Mouse (Mus musculus): ENCODE measurements around the gene Crygs. TPM values are rescaled to one million over a fixed set of nuclear protein-coding genes. Genes with fewer than 3 reads are reported as not detected.

Gene Crygs
- total and polyA plus RNA-seq, 3 experiments = not detected

- TF ChIP-seq POLR2A (IDR thresholded peaks at IDR 0.05; ENCODE audit: control insufficient read depth in 1 of 2, insufficient read depth in 1 of 2, low read depth in 1 of 2, low read length in 2 of 2, poor library complexity in 1 of 2) = peak; percentile 56 to 84
- peak; percentile 93 for TF ChIP-seq HCFC1 (IDR thresholded peaks at IDR 0.05; ENCODE audit: low read depth, low read length)
- no peak for TF ChIP-seq RAD21 (IDR thresholded peaks at IDR 0.05; ENCODE audit: low read depth, low read length)
- no peak for TF ChIP-seq GATA1 (IDR thresholded peaks at IDR 0.05; ENCODE audit: low read depth, low read length)
Measured at GRCm38 (mm10) chr16:22857431-22858113, 46.2 kb upstream of the Crygs start, which contains the start of the genes Tbccd1 and Dnajb11 (continued).

GRCm38 (mm10) chr16:22856773-22857172, 45.4 kb upstream of the Crygs start:
- peak; percentile 82 for DNase-seq (ENCODE audit: low read depth, low spot score)
- Histone ChIP-seq H3K27ac (ENCODE audit: control insufficient read depth, low read depth, low read length) (peak overlapping the region; percentile 99), H3K27me3 (ENCODE audit: control insufficient read depth in 1 of 2, insufficient read depth in 2 of 2, low read length in 2 of 2) (no peaks in the 10 kb centered on the region), H3K79me2 (ENCODE audit: control insufficient read depth, insufficient read depth, low read length, poor library complexity) (peaks cover 31% of the 10 kb centered on the region), H3K9me3 (replicated peaks; ENCODE audit: insufficient read depth, low read length) (no peaks in the 10 kb centered on the region), H3K4me3 (ENCODE audit: control insufficient read depth in 1 of 2, insufficient read depth in 1 of 2, low read depth in 2 of 2, low read length in 2 of 2) (peak overlapping the region; percentile 68 to 80), H3K4me1 (ENCODE audit: control insufficient read depth in 1 of 2, insufficient read depth in 2 of 2, low read length in 2 of 2) (peaks cover 16 to 20% of the 10 kb centered on the region in 2 experiments), H3K9ac (ENCODE audit: control insufficient read depth, low read depth, low read length, poor library complexity, severe bottlenecking) (peak overlapping the region; percentile 79), H3K36me3 (ENCODE audit: control insufficient read depth in 1 of 2, insufficient read depth in 2 of 2, low read length in 2 of 2) (peaks cover 7 to 32% of the 10 kb centered on the region in 2 experiments)
- TF ChIP-seq TAL1 (IDR thresholded peaks at IDR 0.05; ENCODE audit: low read length) (peak; percentile 40; the same call in 1 of the 2 replicates), MEF2A (IDR thresholded peaks at IDR 0.05; ENCODE audit: extremely low read depth, insufficient replicate concordance, low read depth, low read length, poor library complexity, severe bottlenecking) (0 out of 2 replicates have a peak, but pooled peaks have one; percentile 38), ETS1 (IDR thresholded peaks at IDR 0.05; ENCODE audit: low read depth, low read length) (peak; percentile 71), MYB (IDR thresholded peaks at IDR 0.05; ENCODE audit: low read depth, low read length) (0 out of 2 replicates have a peak, but pooled peaks have one; percentile 23), GATA1 (IDR thresholded peaks at IDR 0.05; ENCODE audit: low read depth, low read length) (peak; percentile 90), NRF1 (IDR thresholded peaks at IDR 0.05; ENCODE audit: insufficient read depth, low read depth, low read length, poor library complexity, severe bottlenecking) (no peak), JUND (IDR thresholded peaks at IDR 0.05; ENCODE audit: low read depth, low read length) (peak; percentile 57; the same call in 1 of the 2 replicates), ZC3H11A (IDR thresholded peaks at IDR 0.05; ENCODE audit: low read depth, low read length) (no peak), EP300 (IDR thresholded peaks at IDR 0.05; ENCODE audit: low read depth in 1 of 2, low read length in 2 of 2) (peak; percentile 72 to 84), TCF12 (IDR thresholded peaks at IDR 0.05; ENCODE audit: low read depth, low read length) (peak; percentile 83), ZMIZ1 (IDR thresholded peaks at IDR 0.05; ENCODE audit: low read depth, low read length) (no peak), BHLHE40 (IDR thresholded peaks at IDR 0.05; ENCODE audit: borderline replicate concordance, low read depth, low read length) (no peak)

GRCm38 (mm10) chr16:22852709-22853108, 41.3 kb upstream of the Crygs start:
- Histone ChIP-seq H3K9ac (ENCODE audit: control insufficient read depth, low read depth, low read length, poor library complexity, severe bottlenecking) (0 out of 2 replicates have a peak overlapping the region, but pooled peaks have one; percentile 13), H3K36me3 (ENCODE audit: control insufficient read depth in 1 of 2, insufficient read depth in 2 of 2, low read length in 2 of 2) (peaks cover 18 to 29% of the 10 kb centered on the region in 2 experiments), H3K27me3 (ENCODE audit: control insufficient read depth in 1 of 2, insufficient read depth in 2 of 2, low read length in 2 of 2) (no peaks in the 10 kb centered on the region), H3K4me1 (ENCODE audit: control insufficient read depth in 1 of 2, insufficient read depth in 2 of 2, low read length in 2 of 2) (peaks cover 11 to 21% of the 10 kb centered on the region in 2 experiments), H3K27ac (ENCODE audit: control insufficient read depth, low read depth, low read length) (peak overlapping the region; percentile 69), H3K4me3 (ENCODE audit: control insufficient read depth in 1 of 2, insufficient read depth in 1 of 2, low read depth in 2 of 2, low read length in 2 of 2) (no peak overlapping the region), H3K9me3 (replicated peaks; ENCODE audit: insufficient read depth, low read length) (no peaks in the 10 kb centered on the region), H3K79me2 (ENCODE audit: control insufficient read depth, insufficient read depth, low read length, poor library complexity) (peaks cover 17% of the 10 kb centered on the region)
- peak; percentile 61 for DNase-seq (ENCODE audit: low read depth, low spot score)
- peak; percentile 73 for TF ChIP-seq SIN3A (IDR thresholded peaks at IDR 0.05; ENCODE audit: low read length)
- TF ChIP-seq KAT2A (conservative IDR thresholded peaks at IDR 0.05; ENCODE audit: low read depth, low read length) = 0 out of 2 replicates have a peak, but pooled peaks have one; percentile 20
- 0 out of 2 replicates have a peak, but pooled peaks have one; percentile 37 for TF ChIP-seq BHLHE40 (IDR thresholded peaks at IDR 0.05; ENCODE audit: borderline replicate concordance, low read depth, low read length)
- TF ChIP-seq RCOR1 (IDR thresholded peaks at IDR 0.05; ENCODE audit: low read depth, low read length) = peak; percentile 63; the same call in 1 of the 2 replicates
- TF ChIP-seq EP300 (IDR thresholded peaks at IDR 0.05; ENCODE audit: low read depth in 1 of 2, low read length in 2 of 2) = peak; percentile 86 to 94
- no peak for TF ChIP-seq ZC3H11A (IDR thresholded peaks at IDR 0.05; ENCODE audit: low read depth, low read length)
- no peak for TF ChIP-seq CHD1 (IDR thresholded peaks at IDR 0.05; ENCODE audit: low read depth, low read length)
- TF ChIP-seq RAD21 (IDR thresholded peaks at IDR 0.05; ENCODE audit: low read depth, low read length) = no peak
- TF ChIP-seq MXI1 (IDR thresholded peaks at IDR 0.05; ENCODE audit: low read depth, low read length) = peak; percentile 27; the same call in 1 of the 2 replicates
- peak; percentile 68 for TF ChIP-seq ETS1 (IDR thresholded peaks at IDR 0.05; ENCODE audit: low read depth, low read length)
- no peak for TF ChIP-seq TBP (IDR thresholded peaks at IDR 0.05; ENCODE audit: low read depth, low read length)
- peak; percentile 89 for TF ChIP-seq TCF12 (IDR thresholded peaks at IDR 0.05; ENCODE audit: low read depth, low read length)
- peak; percentile 78 for TF ChIP-seq MAX (IDR thresholded peaks at IDR 0.05; ENCODE audit: low read length)
- TF ChIP-seq TAL1 (IDR thresholded peaks at IDR 0.05; ENCODE audit: low read length) = peak; percentile 64
- TF ChIP-seq GATA1 (IDR thresholded peaks at IDR 0.05; ENCODE audit: low read depth, low read length) = peak; percentile 80
- peak; percentile 82 for TF ChIP-seq MYB (IDR thresholded peaks at IDR 0.05; ENCODE audit: low read depth, low read length)
- TF ChIP-seq USF1 (IDR thresholded peaks at IDR 0.05; ENCODE audit: low read depth, low read length) = peak; percentile 43; the same call in 1 of the 2 replicates
